In the genomic region with DNA sequence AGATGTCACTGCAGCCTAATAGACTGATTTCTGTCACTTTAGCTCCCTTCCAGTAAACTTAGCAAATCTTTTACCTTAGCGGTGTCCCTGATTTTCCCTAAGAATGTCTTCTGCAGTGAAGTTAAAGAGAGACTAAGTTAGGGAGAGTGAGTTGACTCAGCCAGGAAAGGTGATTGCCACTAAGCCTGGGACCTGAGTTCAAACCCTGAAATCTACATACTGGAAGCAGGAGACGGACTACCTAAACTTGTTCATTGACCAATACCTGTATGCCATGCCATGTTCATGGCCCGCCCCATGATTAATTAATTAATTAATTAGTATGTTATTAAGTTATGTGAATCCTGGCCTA, we compare ENCODE assay signal across 8 mouse cellular contexts. TPM values are rescaled to one million over a fixed set of nuclear protein-coding genes. Genes with fewer than 3 reads are reported as not detected.
DNase-seq lines count a peak whose midpoint lies in the region; ATAC-seq and TF ChIP-seq lines count a peak whose summit lies in the region.

No protein-coding gene starts in this region.

- WGBS in liver, adult 2 months: 49% methylated on average over 3 of the region's 3 CpGs
- 53% methylated on average over 3 of the region's 3 CpGs for WGBS in forebrain, postnatal 0 days

- no peak overlapping the region for H3K4me2 ChIP-seq in forebrain, postnatal 0 days (ENCODE audit: low read depth)

- peak; percentile 23 for ATAC-seq in forebrain, postnatal 0 days
- ATAC-seq in cerebellum, adult (ENCODE audit: insufficient number of reproducible peaks, low FRiP score, low TSS enrichment): no peak

- no peaks in the 10 kb centered on the region for H3K9me3 ChIP-seq in forebrain, postnatal 0 days (ENCODE audit: low read length)

- TF ChIP-seq POLR2A in liver, adult 2 months (IDR thresholded peaks at IDR 0.05; ENCODE audit: extremely low read depth, insufficient read depth, low read length): no peak

- DNase-seq in liver, adult 2 months (ENCODE audit: extremely low read depth, low read depth, low spot score): no peak
- DNase-seq in liver: no peak
- DNase-seq in adipocyte (ENCODE audit: low spot score): peak; percentile 79
- DNase-seq in forebrain, postnatal 0 days: peak; percentile 88
- peak; percentile 42 for DNase-seq in lung, postnatal 25 days (ENCODE audit: low spot score)
- no peak for DNase-seq in ovary, postnatal 10 days (ENCODE audit: low spot score)
- DNase-seq in cerebellum, adult 11-12 months: no peak

- H3K27me3 ChIP-seq in liver, adult 2 months (ENCODE audit: control insufficient read depth, insufficient read depth, low read length): no peaks in the 10 kb centered on the region
- H3K27me3 ChIP-seq in forebrain, postnatal 0 days (ENCODE audit: insufficient read depth, low read length): no peaks in the 10 kb centered on the region

- H3K9ac ChIP-seq in liver, adult 2 months (ENCODE audit: low read depth, low read length): no peak overlapping the region
- H3K9ac ChIP-seq in forebrain, postnatal 0 days: no peak overlapping the region

- no peaks in the 10 kb centered on the region for H3K79me2 ChIP-seq in liver, adult 2 months (ENCODE audit: control insufficient read depth, insufficient read depth, low read length)

- TF ChIP-seq CTCF in liver, adult 2 months (IDR thresholded peaks at IDR 0.05; ENCODE audit: low read depth, low read length): peak; percentile 34; the same call in 1 of the 2 replicates
- TF ChIP-seq CTCF in forebrain, postnatal 0 days (IDR thresholded peaks at IDR 0.05; ENCODE audit: low read depth): peak; percentile 81

- no peaks in the 10 kb centered on the region; the same call in 1 of the 2 replicates for H3K36me3 ChIP-seq in liver, adult 2 months (ENCODE audit: control insufficient read depth, insufficient read depth, low read length)
- H3K36me3 ChIP-seq in forebrain, postnatal 0 days (ENCODE audit: insufficient read depth): no peaks in the 10 kb centered on the region

- no peak overlapping the region for H3K4me3 ChIP-seq in liver, adult 2 months (ENCODE audit: insufficient read depth, low read depth, low read length)
- H3K4me3 ChIP-seq in forebrain, postnatal 0 days (ENCODE audit: low read depth, low read length): no peak overlapping the region

- H3K4me1 ChIP-seq in liver, adult 2 months (ENCODE audit: control insufficient read depth, insufficient read depth, low read length): no peaks in the 10 kb centered on the region
- no peaks in the 10 kb centered on the region for H3K4me1 ChIP-seq in forebrain, postnatal 0 days (ENCODE audit: insufficient read depth)

- no peak overlapping the region for H3K27ac ChIP-seq in liver, adult 2 months (replicated peaks; ENCODE audit: insufficient read depth, low read depth, low read length)
- H3K27ac ChIP-seq in forebrain, postnatal 0 days (ENCODE audit: low read depth, low read length): no peak overlapping the region

RNA-seq across cellular contexts. Expression of a gene that starts 26.6 kb away (rescaled TPM):
- 6.5 and 6.6 TPM in 2 replicates for total RNA-seq in liver, adult 2 months (2014; rRNA removed)
- 6.8 and 7.0 TPM in 2 replicates for polyA plus RNA-seq in liver, adult 2 months (2012; rRNA removed)
- 38.3 and 40.3 TPM in 2 replicates for total RNA-seq in forebrain, postnatal 0 days (2014; rRNA removed)
- polyA plus RNA-seq in forebrain, postnatal 0 days (2015; fragmentation: Nextera tagmentation; extraction: Ambion mirVana): 28.7 and 33.5 TPM in 2 replicates

RNA-seq across cellular contexts. Expression of a gene that starts 26.6 kb away (rescaled TPM):
- 11.2 and 13.4 TPM in 2 replicates for total RNA-seq in liver, adult 2 months (2014; rRNA removed)
- polyA plus RNA-seq in liver, adult 2 months (2012; rRNA removed): 5.8 and 6.5 TPM in 2 replicates
- total RNA-seq in forebrain, postnatal 0 days (2014; rRNA removed): 21.1 and 39.1 TPM in 2 replicates
- polyA plus RNA-seq in forebrain, postnatal 0 days (2015; fragmentation: Nextera tagmentation; extraction: Ambion mirVana): 7.2 and 10.7 TPM in 2 replicates

Comparison
In these comparisons a context has a peak if more than half of its experiments do, and no peak if none do; other contexts are left out.
1. DNase-seq: peak in adipocyte (single experiment), forebrain, postnatal 0 days (single experiment) and lung, postnatal 25 days (single experiment); none in liver, adult 2 months (single experiment), liver (single experiment), ovary, postnatal 10 days (single experiment) and cerebellum, adult 11-12 months (single experiment).